Mouse (Mus musculus): ENCODE results near the gene Idh3g. TPM values are rescaled to one million over a fixed set of nuclear protein-coding genes. Genes with fewer than 3 reads are reported as not detected.
"Not testable (repeated sequence)": the region's sequence is repeated elsewhere in the genome, so short reads cannot be mapped to it uniquely, and the experiment has no call there.

Gene Idh3g
- polyA plus RNA-seq, 1 experiment = 378 TPM

DNA sequence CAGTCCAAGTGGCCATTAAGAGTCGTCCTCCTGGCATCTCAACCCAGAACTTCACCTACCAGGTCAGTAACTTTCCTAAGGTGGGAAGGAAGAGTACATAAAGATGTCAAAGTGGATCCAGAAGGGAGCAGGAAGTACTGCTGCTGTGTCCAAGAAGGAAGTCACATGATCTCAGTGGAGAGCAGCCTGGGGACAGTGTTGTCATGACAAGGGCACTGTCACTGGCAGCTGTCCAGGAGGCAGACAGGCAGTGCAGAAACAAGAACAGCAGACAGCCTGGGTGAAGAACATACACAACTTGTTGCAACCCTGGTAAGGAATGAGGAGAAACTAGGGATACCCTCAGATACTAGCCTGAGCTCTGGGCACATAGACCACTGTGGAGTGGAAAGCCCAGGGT is 21.4 kb downstream of the Idh3g start:
- no peak for DNase-seq
- no peak overlapping the region for H3K4me3 ChIP-seq (ENCODE audit: control insufficient read depth, insufficient read depth, low read length)
- no peaks in the 10 kb centered on the region for H3K36me3 ChIP-seq (ENCODE audit: control insufficient read depth, insufficient read depth, low read length)
- 0 out of 2 replicates have a peak, but pooled peaks cover 5% of the 10 kb centered on the region for H3K4me1 ChIP-seq (replicated peaks; ENCODE audit: control insufficient read depth, insufficient read depth, low read length)
- no peak overlapping the region for H3K27ac ChIP-seq (ENCODE audit: control insufficient read depth, insufficient read depth, low read length)
- TF ChIP-seq CTCF (IDR thresholded peaks at IDR 0.05; ENCODE audit: borderline replicate concordance, control insufficient read depth, extremely low read depth, insufficient read depth, low read length, poor library complexity) = no peak
- WGBS = 59% methylated on average over 1 of the region's 1 CpGs
- no peaks in the 10 kb centered on the region for H3K27me3 ChIP-seq (ENCODE audit: control insufficient read depth, insufficient read depth, low read length)

DNA sequence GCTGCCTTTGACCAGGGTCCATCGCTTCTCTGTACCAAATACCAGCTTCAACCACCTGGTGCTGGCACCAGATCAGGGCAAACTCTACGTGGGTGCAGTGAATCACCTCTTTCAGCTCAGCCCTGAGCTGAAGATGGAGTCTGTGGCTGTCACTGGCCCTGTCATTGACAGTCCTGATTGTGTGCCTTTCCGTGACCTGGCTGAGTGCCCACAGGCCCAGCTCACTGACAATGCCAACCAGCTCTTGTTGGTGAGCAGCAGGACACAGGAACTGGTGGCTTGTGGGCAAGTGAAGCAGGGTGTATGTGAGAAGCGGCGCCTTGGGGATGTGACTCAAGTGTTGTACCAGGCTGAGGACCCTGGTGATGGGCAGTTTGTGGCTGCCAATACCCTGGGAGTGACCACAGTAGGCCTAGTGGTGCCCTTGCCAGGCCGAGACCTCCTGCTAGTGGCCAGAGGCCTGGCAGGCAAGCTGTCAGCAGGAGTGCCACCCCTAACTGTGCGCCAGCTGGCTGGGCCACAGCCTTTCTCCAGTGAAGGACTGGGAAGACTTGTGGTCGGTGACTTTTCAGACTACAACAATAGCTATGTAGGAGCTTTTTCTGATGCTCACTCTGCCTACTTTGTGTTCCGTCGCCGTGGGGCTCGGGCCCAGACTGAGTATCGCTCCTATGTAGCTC is 27.9 kb downstream of the Idh3g start:
- TF ChIP-seq CTCF (IDR thresholded peaks at IDR 0.05; ENCODE audit: borderline replicate concordance, control insufficient read depth, extremely low read depth, insufficient read depth, low read length, poor library complexity) (no peak), POLR2A (IDR thresholded peaks at IDR 0.05; ENCODE audit: control insufficient read depth, extremely low read depth, insufficient read depth, low read length, poor library complexity) (no peak)
- DNase-seq = no peak
- no peak overlapping the region for H3K27ac ChIP-seq (ENCODE audit: control insufficient read depth, insufficient read depth, low read length)
- WGBS = 92% methylated on average over 13 of the region's 13 CpGs
- no peak overlapping the region for H3K4me3 ChIP-seq (ENCODE audit: control insufficient read depth, insufficient read depth, low read length)
- no peaks in the 10 kb centered on the region for H3K27me3 ChIP-seq (ENCODE audit: control insufficient read depth, insufficient read depth, low read length)
- H3K36me3 ChIP-seq (ENCODE audit: control insufficient read depth, insufficient read depth, low read length) = no peaks in the 10 kb centered on the region
- no peaks in the 10 kb centered on the region for H3K4me1 ChIP-seq (replicated peaks; ENCODE audit: control insufficient read depth, insufficient read depth, low read length)

DNA sequence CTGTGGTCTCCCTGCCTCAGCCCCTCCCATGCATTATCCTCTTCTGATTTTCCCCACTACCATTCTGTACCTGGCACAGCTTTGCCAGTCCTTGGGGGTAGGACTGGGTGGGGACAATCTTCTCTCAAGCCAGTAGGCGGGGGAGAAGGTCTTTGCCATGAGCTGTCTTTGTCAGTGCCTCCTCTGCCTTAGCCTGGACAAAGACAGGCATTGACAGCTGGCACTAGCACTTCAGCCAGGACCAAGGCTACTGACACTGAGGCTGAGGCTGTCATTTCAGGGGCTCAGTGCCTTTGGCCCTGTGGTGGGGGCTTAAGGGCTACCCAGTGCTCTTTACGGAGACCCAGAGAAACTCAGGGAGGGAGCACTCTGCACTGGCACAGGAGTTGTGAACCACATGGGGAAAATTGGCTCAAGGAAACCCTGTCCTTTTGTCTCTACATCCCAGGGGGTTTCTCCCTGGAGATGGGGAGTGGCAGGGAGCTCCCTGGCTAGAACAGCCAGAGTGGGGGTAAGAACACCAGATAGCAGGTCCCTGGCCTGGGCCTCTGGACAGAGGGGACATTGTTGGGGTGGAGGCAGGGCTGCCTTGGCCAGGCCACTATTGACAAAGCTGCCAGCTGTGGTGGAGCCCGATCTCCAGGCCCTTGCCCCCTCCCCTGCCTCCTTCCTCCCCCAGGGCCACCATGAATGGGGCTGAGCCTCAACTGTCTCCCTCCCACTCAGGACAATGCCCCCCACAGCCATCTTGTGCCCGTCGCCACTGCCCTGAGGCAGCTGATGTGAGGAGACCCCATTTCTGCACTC is 30.2 kb downstream of the Idh3g start, which contains the start of gene Plxnb3:
Gene Plxnb3, plus strand, starts transcription at position 757 of the 807 bp plus-strand sequence.
- Histone ChIP-seq H3K4me3 (ENCODE audit: control insufficient read depth, insufficient read depth, low read length) (no peak within 1 kb of the TSS), H3K27me3 (ENCODE audit: control insufficient read depth, insufficient read depth, low read length) (no peaks in the 10 kb centered on the region), H3K27ac (ENCODE audit: control insufficient read depth, insufficient read depth, low read length) (no peak within 1 kb of the TSS), H3K36me3 (ENCODE audit: control insufficient read depth, insufficient read depth, low read length) (no peaks in the 10 kb centered on the region), H3K4me1 (replicated peaks; ENCODE audit: control insufficient read depth, insufficient read depth, low read length) (no peaks in the 10 kb centered on the region)
- WGBS = 97% methylated on average over 4 of the region's 5 CpGs
- no peak for DNase-seq
- TF ChIP-seq POLR2A (IDR thresholded peaks at IDR 0.05; ENCODE audit: control insufficient read depth, extremely low read depth, insufficient read depth, low read length, poor library complexity) = no peak
- no peak for TF ChIP-seq CTCF (IDR thresholded peaks at IDR 0.05; ENCODE audit: borderline replicate concordance, control insufficient read depth, extremely low read depth, insufficient read depth, low read length, poor library complexity)

DNA sequence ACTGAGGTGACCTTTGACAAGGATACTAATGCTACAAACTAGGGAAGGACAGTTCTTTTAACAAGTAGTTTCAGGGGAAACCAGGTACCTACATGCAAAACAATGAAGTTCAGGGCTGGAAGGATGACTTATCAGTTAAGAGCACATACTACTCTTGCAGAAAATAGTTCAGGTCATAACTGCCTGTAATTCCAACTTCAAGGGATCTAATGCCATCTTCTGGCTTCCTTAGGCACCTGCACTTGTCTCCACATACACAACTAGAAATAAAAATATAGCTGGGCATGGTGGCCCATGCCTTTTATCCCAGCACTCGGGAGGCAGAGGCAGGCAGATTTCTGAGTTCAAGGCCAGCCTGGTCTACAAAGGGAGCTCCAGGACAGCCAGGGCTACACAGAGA is 37.7 kb downstream of the Idh3g start:
- WGBS = 100% methylated on average over 1 of the region's 1 CpGs
- no peaks in the 10 kb centered on the region for H3K36me3 ChIP-seq (ENCODE audit: control insufficient read depth, insufficient read depth, low read length)
- no peak for TF ChIP-seq POLR2A (IDR thresholded peaks at IDR 0.05; ENCODE audit: control insufficient read depth, extremely low read depth, insufficient read depth, low read length, poor library complexity)
- TF ChIP-seq CTCF (IDR thresholded peaks at IDR 0.05; ENCODE audit: borderline replicate concordance, control insufficient read depth, extremely low read depth, insufficient read depth, low read length, poor library complexity) = no peak
- H3K27me3 ChIP-seq (ENCODE audit: control insufficient read depth, insufficient read depth, low read length) = no peaks in the 10 kb centered on the region
- no peaks in the 10 kb centered on the region for H3K4me1 ChIP-seq (replicated peaks; ENCODE audit: control insufficient read depth, insufficient read depth, low read length)
- DNase-seq = no peak
- no peak overlapping the region for H3K4me3 ChIP-seq (ENCODE audit: control insufficient read depth, insufficient read depth, low read length)
- no peak overlapping the region for H3K27ac ChIP-seq (ENCODE audit: control insufficient read depth, insufficient read depth, low read length)

DNA sequence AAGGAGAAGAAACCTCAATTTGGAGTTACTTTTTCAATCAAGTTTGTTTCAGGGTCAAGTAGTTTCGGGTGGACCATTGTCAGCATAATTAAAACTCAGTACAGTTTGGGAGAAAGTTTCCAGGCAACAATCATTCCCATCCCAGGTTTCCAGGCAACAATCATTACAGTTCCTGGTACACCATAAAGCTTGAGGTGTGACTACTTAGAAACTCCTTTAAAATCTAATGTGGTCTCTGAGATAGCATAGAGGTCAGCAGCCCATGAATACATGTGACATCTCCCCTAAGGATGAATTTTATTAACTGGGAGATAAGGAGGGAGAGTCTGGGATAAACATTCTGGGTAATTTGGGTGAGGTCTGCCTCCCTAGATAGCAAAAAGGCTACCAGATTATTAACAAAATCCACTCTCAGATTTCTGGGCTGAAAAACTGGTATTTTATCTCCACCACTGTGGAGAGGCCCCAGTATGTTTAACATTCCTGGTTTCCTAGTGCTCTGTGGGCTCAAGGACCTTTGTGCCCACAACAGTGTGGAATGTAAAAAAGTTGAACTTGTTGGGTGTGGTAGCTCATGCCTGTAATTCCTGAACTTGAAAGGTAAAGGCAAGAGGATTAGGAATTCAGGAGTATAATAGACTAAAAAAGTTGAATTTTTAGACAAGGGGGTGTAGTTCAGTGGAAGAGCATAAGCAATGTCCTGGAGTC is 41.8 kb downstream of the Idh3g start:
- no peaks in the 10 kb centered on the region for H3K4me1 ChIP-seq (replicated peaks; ENCODE audit: control insufficient read depth, insufficient read depth, low read length)
- H3K4me3 ChIP-seq (ENCODE audit: control insufficient read depth, insufficient read depth, low read length) = no peak overlapping the region
- no peaks in the 10 kb centered on the region for H3K36me3 ChIP-seq (ENCODE audit: control insufficient read depth, insufficient read depth, low read length)
- no peak for TF ChIP-seq POLR2A (IDR thresholded peaks at IDR 0.05; ENCODE audit: control insufficient read depth, extremely low read depth, insufficient read depth, low read length, poor library complexity)
- no peak for TF ChIP-seq CTCF (IDR thresholded peaks at IDR 0.05; ENCODE audit: borderline replicate concordance, control insufficient read depth, extremely low read depth, insufficient read depth, low read length, poor library complexity)
- H3K27me3 ChIP-seq (ENCODE audit: control insufficient read depth, insufficient read depth, low read length) = no peaks in the 10 kb centered on the region
- WGBS = 100% methylated on average over 1 of the region's 1 CpGs
- no peak overlapping the region for H3K27ac ChIP-seq (ENCODE audit: control insufficient read depth, insufficient read depth, low read length)
- DNase-seq = no peak

DNA sequence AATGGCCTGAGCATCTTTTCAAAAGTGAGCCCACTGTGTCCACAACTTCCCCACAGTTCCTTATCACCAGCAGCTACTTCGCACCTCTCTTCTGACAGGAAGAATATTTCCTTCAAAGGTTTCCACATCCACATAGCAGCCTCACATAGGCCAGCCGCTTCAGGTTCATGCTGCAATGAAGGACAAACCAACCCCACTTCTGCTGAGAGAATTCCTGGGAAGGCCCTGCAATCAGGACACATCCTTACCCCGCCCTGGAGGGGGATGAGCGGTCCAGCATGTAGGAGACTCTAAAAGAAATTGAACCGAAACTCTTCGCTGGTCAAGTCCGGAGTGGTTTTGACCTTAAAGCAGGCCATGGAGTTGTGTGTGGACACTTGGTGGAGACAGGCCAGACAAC is 46.9 kb downstream of the Idh3g start:
- H3K4me1 ChIP-seq (replicated peaks; ENCODE audit: control insufficient read depth, insufficient read depth, low read length); H3K27ac ChIP-seq (ENCODE audit: control insufficient read depth, insufficient read depth, low read length); H3K27me3 ChIP-seq (ENCODE audit: control insufficient read depth, insufficient read depth, low read length); DNase-seq; H3K4me3 ChIP-seq (ENCODE audit: control insufficient read depth, insufficient read depth, low read length); H3K36me3 ChIP-seq (ENCODE audit: control insufficient read depth, insufficient read depth, low read length): not testable (repeated sequence)
- 94% methylated on average over 7 of the region's 7 CpGs for WGBS
